Mouse (Mus musculus): ENCODE data around the gene Vmn1r66. TPM values are rescaled to one million over a fixed set of nuclear protein-coding genes. Genes with fewer than 3 reads are reported as not detected.
"Not testable (repeated sequence)": the region's sequence is repeated elsewhere in the genome, so short reads cannot be mapped to it uniquely, and the experiment has no call there.

Vmn1r66 gene
- not detected in 2 replicates for polyA plus RNA-seq (2014; fragmentation: Nextera tagmentation; extraction: Ambion mirVana)

DNA sequence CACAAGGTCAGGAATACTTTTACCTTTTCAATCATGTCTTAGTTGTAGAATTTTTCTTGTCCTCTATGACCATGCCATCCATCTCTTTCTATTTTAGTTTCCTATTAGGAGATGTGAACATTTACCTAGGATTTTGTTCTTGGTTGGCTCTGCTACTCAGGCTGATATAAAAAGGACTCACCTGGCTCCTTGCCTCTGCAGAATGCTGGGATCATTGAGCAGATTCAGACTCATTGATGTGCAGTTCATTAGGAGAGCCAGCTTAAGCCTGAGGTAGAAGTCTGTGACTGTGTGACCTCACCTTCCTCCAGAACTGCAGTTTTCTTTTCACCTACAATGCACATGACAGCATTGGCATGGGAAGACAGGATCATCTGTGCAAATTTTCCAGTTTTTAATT, at the start of gene Vmn1r66:
Gene Vmn1r66, minus strand, starts transcription at position 101 of the 400 bp plus-strand sequence.
- Histone ChIP-seq H3K4me3 (ENCODE audit: low read depth, low read length) (no peak within 1 kb of the TSS), H3K9me3 (ENCODE audit: control insufficient read depth, low read length) (no peaks in the 10 kb centered on the region; the same call in 1 of the 2 replicates), H3K36me3 (ENCODE audit: control insufficient read depth, insufficient read depth, low read length) (no peaks in the 10 kb centered on the region), H3K27ac (ENCODE audit: low read depth, low read length) (no peak within 1 kb of the TSS), H3K27me3 (ENCODE audit: control insufficient read depth, insufficient read depth, low read length) (no peaks in the 10 kb centered on the region), H3K4me2 (no peak within 1 kb of the TSS), H3K4me1 (ENCODE audit: control insufficient read depth, insufficient read depth, low read length) (no peaks in the 10 kb centered on the region), H3K9ac (ENCODE audit: low read length) (no peak within 1 kb of the TSS)
- ATAC-seq (ENCODE audit: low FRiP score): no peak
- no peak for DNase-seq (ENCODE audit: low spot score, missing footprints)

DNA sequence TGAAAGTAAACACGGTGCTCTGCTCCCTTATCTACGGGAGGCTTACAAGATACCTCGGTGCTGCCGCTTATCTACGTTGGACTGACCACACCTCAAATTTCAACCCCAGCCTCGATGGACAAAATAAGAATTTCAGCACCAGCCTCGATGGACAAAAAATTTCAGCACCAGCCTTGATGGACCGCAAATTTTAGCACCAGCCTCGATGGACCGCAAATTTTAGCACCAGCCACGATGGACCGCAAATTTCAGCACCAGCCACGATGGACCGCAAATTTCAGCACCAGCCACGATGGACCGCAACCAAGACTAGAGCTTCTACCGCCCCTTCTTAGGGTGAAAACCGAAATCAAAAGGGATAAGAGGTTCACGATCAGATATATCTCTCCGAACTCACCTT, 47.7 kb upstream of the Vmn1r66 start:
- not testable (repeated sequence) for ATAC-seq (ENCODE audit: low FRiP score); H3K4me3 ChIP-seq (ENCODE audit: low read depth, low read length); DNase-seq (ENCODE audit: low spot score, missing footprints); H3K9me3 ChIP-seq (ENCODE audit: control insufficient read depth, low read length); H3K36me3 ChIP-seq (ENCODE audit: control insufficient read depth, insufficient read depth, low read length); H3K27ac ChIP-seq (ENCODE audit: low read depth, low read length); H3K4me1 ChIP-seq (ENCODE audit: control insufficient read depth, insufficient read depth, low read length); H3K9ac ChIP-seq (ENCODE audit: low read length); H3K27me3 ChIP-seq (ENCODE audit: control insufficient read depth, insufficient read depth, low read length); H3K4me2 ChIP-seq
- WGBS: 80% methylated on average over 13 of the region's 20 CpGs

GRCm38 (mm10) chr7:10252075-10252474, 25.7 kb downstream of the Vmn1r66 start:
- H3K4me3 ChIP-seq (ENCODE audit: low read depth, low read length): no peak overlapping the region
- ATAC-seq (ENCODE audit: low FRiP score) (no peak), DNase-seq (ENCODE audit: low spot score, missing footprints) (peak; percentile 69)
- H3K9ac ChIP-seq (ENCODE audit: low read length): no peak overlapping the region
- H3K27ac ChIP-seq (ENCODE audit: low read depth, low read length): no peak overlapping the region
- peaks cover 24% of the 10 kb centered on the region; the same call in 1 of the 2 replicates for H3K9me3 ChIP-seq (ENCODE audit: control insufficient read depth, low read length)
- WGBS: 93% methylated on average over 13 of the region's 13 CpGs
- H3K27me3 ChIP-seq (ENCODE audit: control insufficient read depth, insufficient read depth, low read length): no peaks in the 10 kb centered on the region
- H3K4me2 ChIP-seq: no peak overlapping the region
- no peaks in the 10 kb centered on the region for H3K4me1 ChIP-seq (ENCODE audit: control insufficient read depth, insufficient read depth, low read length)
- H3K36me3 ChIP-seq (ENCODE audit: control insufficient read depth, insufficient read depth, low read length): no peaks in the 10 kb centered on the region

DNA sequence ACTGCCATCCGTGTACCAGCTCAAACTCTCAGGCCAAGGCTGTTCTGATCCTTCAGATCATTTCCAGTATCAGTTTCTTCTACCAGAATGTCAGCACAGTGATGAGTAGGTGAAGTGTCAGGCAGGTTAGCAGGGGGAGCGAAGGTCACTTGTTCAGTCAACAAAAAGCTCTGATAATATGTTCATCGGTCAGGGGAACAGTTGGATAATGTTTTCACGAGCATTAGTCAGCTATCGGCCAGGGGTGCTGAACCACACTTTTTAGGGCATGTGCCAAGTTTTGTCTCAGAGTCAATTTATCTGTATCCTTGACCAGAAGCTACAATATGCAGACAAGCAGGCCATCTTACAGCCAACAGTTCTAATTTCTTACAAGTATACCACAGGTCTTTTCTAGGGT, 28.7 kb downstream of the Vmn1r66 start:
- no peaks in the 10 kb centered on the region for H3K36me3 ChIP-seq (ENCODE audit: control insufficient read depth, insufficient read depth, low read length)
- DNase-seq (ENCODE audit: low spot score, missing footprints): no peak
- no peak overlapping the region for H3K4me3 ChIP-seq (ENCODE audit: low read depth, low read length)
- H3K27me3 ChIP-seq (ENCODE audit: control insufficient read depth, insufficient read depth, low read length): no peaks in the 10 kb centered on the region
- H3K9me3 ChIP-seq (ENCODE audit: control insufficient read depth, low read length): peaks cover 33% of the 10 kb centered on the region; the same call in 1 of the 2 replicates
- H3K4me2 ChIP-seq: no peak overlapping the region
- ATAC-seq (ENCODE audit: low FRiP score): no peak
- H3K27ac ChIP-seq (ENCODE audit: low read depth, low read length): no peak overlapping the region
- no peaks in the 10 kb centered on the region for H3K4me1 ChIP-seq (ENCODE audit: control insufficient read depth, insufficient read depth, low read length)
- H3K9ac ChIP-seq (ENCODE audit: low read length): no peak overlapping the region
- 78% methylated on average over 5 of the region's 5 CpGs for WGBS

Other genes starting within 250 kb of the Vmn1r66 start
- gene Vmn2r50, start 224.7 kb downstream of the Vmn1r66 start, polyA plus RNA-seq (2014; fragmentation: Nextera tagmentation; extraction: Ambion mirVana): not detected in 2 replicates
- gene Vmn2r51, start 172.3 kb downstream of the Vmn1r66 start, polyA plus RNA-seq (2014; fragmentation: Nextera tagmentation; extraction: Ambion mirVana): not detected in 2 replicates
- gene Vmn2r52, start 101.4 kb downstream of the Vmn1r66 start, polyA plus RNA-seq (2014; fragmentation: Nextera tagmentation; extraction: Ambion mirVana): not detected in 2 replicates
- not detected in 2 replicates for gene Vmn1r67, start 165.3 kb upstream of the Vmn1r66 start, polyA plus RNA-seq (2014; fragmentation: Nextera tagmentation; extraction: Ambion mirVana)
- 55.3 and 56.0 TPM in 2 replicates for gene Zik1, start 217.4 kb upstream of the Vmn1r66 start, polyA plus RNA-seq (2014; fragmentation: Nextera tagmentation; extraction: Ambion mirVana)

Measured in midbrain, embryonic 11.5 days (tissue).